Mouse (Mus musculus) lung, postnatal 25 days (tissue): ENCODE measurements at regions not wholly inside any gene's neighbourhood (a gene's known extent, or its start where the extent isn't known, plus 50 kb on each side); places are given as distances from the start of the nearest gene placed in this dataset.

Source experiments
- DNase-seq: peaks from one replicate; pipeline ENCODE4 v3.0.0; 2022; ENCODE audit warnings: low spot score

GRCm38 (mm10) chr5:12222622-12223021, 160.6 kb upstream of the Sema3d start:
- no peak for DNase-seq

- no peak for DNase-seq
Measured at GRCm38 (mm10) chr5:12233377-12234096, 149.6 kb upstream of the Sema3d start.

- DNase-seq, result no peak
Measured at GRCm38 (mm10) chr5:12243179-12243805, 139.9 kb upstream of the Sema3d start.

- no peak for DNase-seq
Measured at GRCm38 (mm10) chr5:12293685-12294084, 89.5 kb upstream of the Sema3d start.

GRCm38 (mm10) chr5:12297331-12297730, 85.9 kb upstream of the Sema3d start:
- DNase-seq, result no peak

- no peak for DNase-seq
Measured at GRCm38 (mm10) chr5:12301833-12302808, 81.1 kb upstream of the Sema3d start.

- DNase-seq, result no peak
Measured at GRCm38 (mm10) chr5:12309408-12309807, 73.8 kb upstream of the Sema3d start.

- DNase-seq, result no peak
Measured at GRCm38 (mm10) chr5:12332648-12333305, 50.4 kb upstream of the Sema3d start.
